Mouse (Mus musculus) liver, adult 2 months (tissue): ENCODE measurements at regions not wholly inside any gene's neighbourhood (a gene's known extent, or its start where the extent isn't known, plus 50 kb on each side); places are given as distances from the start of the nearest gene placed in this dataset.

Experiments
- DNase-seq: peaks from one replicate; pipeline ENCODE4 v3.0.0-alpha.2; 2011; ENCODE audit warnings: low read depth, low spot score; ENCODE audit errors: extremely low read depth
- H3K27ac ChIP-seq: fragments of 200-500 bp; replicated peaks from 2 replicates; pipeline ENCODE4 v1.5.1; 2012; ENCODE audit warnings: low read depth, mild to moderate bottlenecking, control low read depth, inconsistent platforms, low read length; ENCODE audit not compliant: insufficient read depth
- H3K27me3 ChIP-seq: fragments of 200-500 bp; 2 replicates; pipeline ENCODE4 v1.6.1; 2012; ENCODE audit warnings: mild to moderate bottlenecking, moderate library complexity, low read length, inconsistent platforms; ENCODE audit not compliant: control insufficient read depth, insufficient read depth
- H3K36me3 ChIP-seq: fragments of 200-500 bp; 2 replicates; pipeline ENCODE4 v1.6.1; 2012; ENCODE audit warnings: low read length, inconsistent platforms; ENCODE audit not compliant: control insufficient read depth, insufficient read depth
- H3K4me1 ChIP-seq: fragments of 200-500 bp; 2 replicates; pipeline ENCODE4 v1.6.1; 2011; ENCODE audit warnings: low read length; ENCODE audit not compliant: control insufficient read depth, insufficient read depth
- H3K4me3 ChIP-seq: fragments of 200-500 bp; 2 replicates; pipeline ENCODE4 v1.5.1; 2011; ENCODE audit warnings: low read depth, mild to moderate bottlenecking, control low read depth, low read length, moderate library complexity; ENCODE audit not compliant: insufficient read depth
- H3K79me2 ChIP-seq: fragments of 200-500 bp; 2 replicates; pipeline ENCODE4 v1.6.1; 2012; ENCODE audit warnings: inconsistent platforms, mild to moderate bottlenecking, low read length, moderate library complexity; ENCODE audit not compliant: control insufficient read depth, insufficient read depth
- H3K9ac ChIP-seq: fragments of 200-500 bp; 2 replicates; pipeline ENCODE4 v1.6.1; 2012; ENCODE audit warnings: low read depth, mild to moderate bottlenecking, control low read depth, inconsistent platforms, low read length
- CTCF ChIP-seq: fragments of 200-500 bp; IDR thresholded peaks from 2 replicates; pipeline ENCODE4 v1.5.1; 2011; ENCODE audit warnings: low read depth, low read length, control low read depth
- POLR2A ChIP-seq: fragments of 200-500 bp; IDR thresholded peaks from 2 replicates; pipeline ENCODE4 v1.6.1; 2011; ENCODE audit warnings: low read length, control low read depth; ENCODE audit not compliant: insufficient read depth; ENCODE audit errors: extremely low read depth
- WGBS: fragments of 180-500 bp; shearing (Covaris S2); methylation state at CpG from one replicate; pipeline ENCODE4 v1.1.7; 2018; 5-methylcytosine and 5-hydroxymethylcytosine counted together

- WGBS = 90% methylated on average over 12 of the region's 12 CpGs
- no peaks in the 10 kb centered on the region for H3K27me3 ChIP-seq
- H3K4me3 ChIP-seq = no peak overlapping the region
- H3K27ac ChIP-seq = no peak overlapping the region
- H3K9ac ChIP-seq = no peak overlapping the region
- H3K4me1 ChIP-seq = no peaks in the 10 kb centered on the region
- no peak for TF ChIP-seq POLR2A
- TF ChIP-seq CTCF = no peak
- H3K79me2 ChIP-seq = no peaks in the 10 kb centered on the region
- no peaks in the 10 kb centered on the region for H3K36me3 ChIP-seq
- DNase-seq = no peak
Observed at GRCm38 (mm10) chr1:91664622-91665021, 124.3 kb downstream of the Asb1 start.

GRCm38 (mm10) chr1:91668530-91668929, 128.2 kb downstream of the Asb1 start:
- TF ChIP-seq POLR2A (no peak), CTCF (no peak)
- Histone ChIP-seq H3K36me3 (no peaks in the 10 kb centered on the region), H3K79me2 (no peaks in the 10 kb centered on the region), H3K27me3 (no peaks in the 10 kb centered on the region), H3K9ac (no peak overlapping the region), H3K27ac (no peak overlapping the region), H3K4me1 (no peaks in the 10 kb centered on the region), H3K4me3 (no peak overlapping the region)
- no peak for DNase-seq
- WGBS = 73% methylated on average over 6 of the region's 6 CpGs

DNA sequence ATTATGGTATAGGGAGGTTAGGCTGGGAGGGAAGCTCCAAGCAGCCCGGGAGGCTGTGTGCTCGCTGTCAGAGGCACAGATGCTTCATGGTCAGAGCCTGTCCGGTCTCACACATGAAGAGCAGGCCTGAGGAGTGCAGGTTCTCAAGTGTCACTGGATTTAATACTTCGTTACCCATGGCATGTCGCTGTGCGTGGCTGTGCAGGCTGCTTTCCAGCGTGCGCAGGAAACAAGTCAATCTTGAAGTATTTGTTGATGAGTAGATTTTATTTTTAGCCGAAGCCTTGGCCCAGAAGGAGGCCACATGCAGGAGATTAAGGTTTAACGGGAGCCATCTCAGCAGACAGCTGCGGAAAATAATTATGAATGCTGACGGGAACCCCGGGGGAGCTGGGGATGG, 130.3 kb upstream of the Twist2 start:
- no peaks in the 10 kb centered on the region for H3K36me3 ChIP-seq
- no peak overlapping the region for H3K27ac ChIP-seq
- no peak for DNase-seq
- 80% methylated on average over 13 of the region's 13 CpGs for WGBS
- no peaks in the 10 kb centered on the region for H3K4me1 ChIP-seq
- no peak overlapping the region for H3K9ac ChIP-seq
- no peaks in the 10 kb centered on the region for H3K79me2 ChIP-seq
- no peak for TF ChIP-seq POLR2A
- TF ChIP-seq CTCF = no peak
- H3K4me3 ChIP-seq = no peak overlapping the region
- H3K27me3 ChIP-seq = no peaks in the 10 kb centered on the region

DNA sequence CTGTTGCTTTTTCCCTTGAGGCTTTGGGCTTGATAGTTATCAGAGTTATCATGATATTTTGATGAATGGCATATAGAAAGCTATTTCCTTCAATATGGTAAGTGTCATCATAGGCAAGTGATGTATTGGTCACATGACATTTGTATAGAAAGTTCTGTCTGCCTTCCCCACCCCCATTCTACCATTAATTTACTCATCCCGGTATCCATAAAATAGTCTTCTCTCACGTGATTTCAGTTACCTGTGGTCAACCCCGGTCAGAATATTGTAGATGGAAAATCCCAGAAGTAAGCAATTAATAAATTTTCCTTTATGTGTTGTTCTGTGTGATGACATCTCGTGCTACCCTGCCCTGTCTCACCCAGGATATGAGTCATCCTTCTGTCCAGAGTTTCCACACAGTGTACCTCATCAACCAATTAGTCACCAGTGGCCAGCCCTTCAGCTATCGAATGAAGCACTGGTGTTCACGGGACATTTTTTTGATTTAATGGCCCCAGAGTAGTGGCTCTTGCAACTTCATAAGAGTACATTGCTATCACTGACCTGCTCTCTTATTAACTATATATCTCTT, 127.1 kb upstream of the Twist2 start:
- H3K79me2 ChIP-seq = no peaks in the 10 kb centered on the region
- H3K9ac ChIP-seq = no peak overlapping the region
- TF ChIP-seq CTCF (no peak), POLR2A (no peak)
- no peaks in the 10 kb centered on the region for H3K36me3 ChIP-seq
- no peak for DNase-seq
- no peaks in the 10 kb centered on the region for H3K27me3 ChIP-seq
- H3K27ac ChIP-seq = no peak overlapping the region
- WGBS = 83% methylated on average over 6 of the region's 6 CpGs
- H3K4me1 ChIP-seq = no peaks in the 10 kb centered on the region
- no peak overlapping the region for H3K4me3 ChIP-seq

DNA sequence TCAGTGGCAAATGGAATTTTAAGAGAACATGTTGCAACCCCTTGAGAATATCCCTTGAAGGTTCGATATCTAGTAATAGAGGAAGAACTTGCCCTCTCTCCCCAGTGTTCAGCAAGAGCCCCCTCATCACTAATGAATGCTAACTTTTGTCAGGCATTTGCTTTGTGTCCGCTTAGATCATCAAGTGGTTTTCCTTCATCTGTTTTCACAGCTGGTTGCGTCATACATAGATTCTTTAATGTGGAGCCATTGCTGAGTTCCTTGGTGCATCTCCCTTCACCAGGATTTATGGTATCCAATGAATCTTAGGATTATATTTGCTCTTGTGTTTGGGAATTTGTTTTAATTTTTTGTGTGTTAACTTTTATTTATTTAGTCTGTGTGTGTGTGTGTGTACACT, 124.2 kb upstream of the Twist2 start:
- WGBS = 88% methylated on average over 3 of the region's 3 CpGs
- H3K27me3 ChIP-seq = no peaks in the 10 kb centered on the region; the same call in 1 of the 2 replicates
- H3K4me3 ChIP-seq = no peak overlapping the region
- no peaks in the 10 kb centered on the region for H3K36me3 ChIP-seq
- no peak overlapping the region for H3K27ac ChIP-seq
- TF ChIP-seq CTCF = no peak
- no peak for TF ChIP-seq POLR2A
- DNase-seq = no peak
- H3K79me2 ChIP-seq = no peaks in the 10 kb centered on the region
- no peak overlapping the region for H3K9ac ChIP-seq
- no peaks in the 10 kb centered on the region for H3K4me1 ChIP-seq

DNA sequence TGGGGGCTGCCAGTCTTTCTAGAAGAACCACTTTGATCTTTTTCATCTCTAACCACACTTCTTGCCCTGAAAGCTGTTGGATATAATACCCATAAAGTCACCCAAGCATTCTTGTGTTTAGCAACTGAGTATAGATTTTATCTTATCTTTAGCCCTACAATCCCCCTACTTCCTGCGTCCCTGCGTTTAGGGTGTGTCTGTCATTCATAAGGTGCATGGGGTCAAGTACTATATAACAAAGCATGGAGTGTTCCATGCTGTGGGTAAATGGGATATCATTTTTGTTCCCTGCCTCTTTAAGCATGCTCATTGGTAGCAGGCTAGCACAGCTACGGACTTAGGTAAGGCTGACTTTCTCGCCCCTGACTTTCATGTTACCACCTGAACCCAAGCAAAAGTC, 122.5 kb upstream of the Twist2 start:
- TF ChIP-seq CTCF (no peak), POLR2A (no peak)
- 62% methylated on average over 4 of the region's 4 CpGs for WGBS
- H3K36me3 ChIP-seq = no peaks in the 10 kb centered on the region

More for the DNA sequence above, 122.5 kb upstream of the Twist2 start:
- DNase-seq = no peak
- Histone ChIP-seq H3K27me3 (no peaks in the 10 kb centered on the region; the same call in 1 of the 2 replicates), H3K4me1 (no peaks in the 10 kb centered on the region), H3K27ac (no peak overlapping the region), H3K9ac (no peak overlapping the region), H3K4me3 (no peak overlapping the region), H3K79me2 (no peaks in the 10 kb centered on the region)
